Mouse (Mus musculus) megakaryocyte, embryonic 14.5 days (primary cell): ENCODE results near the gene Gm9918. TPM values are rescaled to one million over a fixed set of nuclear protein-coding genes. Genes with fewer than 3 reads are reported as not detected.

Experiments
- H3K27me3 ChIP-seq: replicated peaks from 2 replicates; pipeline ENCODE3; 2012; ENCODE audit warnings: inconsistent platforms
- H3K36me3 ChIP-seq: replicated peaks from 2 replicates; pipeline ENCODE3; 2012; ENCODE audit warnings: low read length, inconsistent platforms, mixed read lengths
- H3K4me1 ChIP-seq: 2 replicates; pipeline ENCODE4 v1.6.1; 2012; ENCODE audit warnings: inconsistent platforms
- H3K4me3 ChIP-seq: replicated peaks from 2 replicates; pipeline ENCODE3; 2012; ENCODE audit warnings: moderate library complexity, mild to moderate bottlenecking, inconsistent platforms
- H3K9me3 ChIP-seq: 2 replicates; pipeline ENCODE4 v1.6.1; 2012; ENCODE audit warnings: inconsistent platforms
- FLI1 ChIP-seq: IDR thresholded peaks from 2 replicates; pipeline ENCODE4 v1.6.1; 2012; ENCODE audit warnings: low read length, inconsistent platforms, mixed read lengths
- GATA1 ChIP-seq: IDR thresholded peaks from 3 replicates; pipeline ENCODE4 v1.6.1; 2012; ENCODE audit warnings: mixed read lengths, low read length, inconsistent platforms, borderline replicate concordance
- polyA plus RNA-seq: library from polyadenylated mRNA; stranded (reverse); fragments of >175 nt; gene quantifications from 2 replicates; pipeline ENCODE4 v1.2.3, GENCODE M21; 2012; ENCODE audit warnings: low replicate concordance; ENCODE audit not compliant: insufficient read depth

Gm9918 gene
- polyA plus RNA-seq, 1 experiment = not detected

- H3K9me3 ChIP-seq = no peaks in the 10 kb centered on the region
- H3K4me1 ChIP-seq = peaks cover 79% of the 10 kb centered on the region
- TF ChIP-seq GATA1 (no peak), FLI1 (no peak)
- no peak overlapping the region for H3K4me3 ChIP-seq
- H3K27me3 ChIP-seq = peaks cover 10% of the 10 kb centered on the region
- peaks cover 59% of the 10 kb centered on the region for H3K36me3 ChIP-seq
Observed at GRCm38 (mm10) chr15:102235371-102236027, 34.9 kb upstream of the Gm9918 start.

DNA sequence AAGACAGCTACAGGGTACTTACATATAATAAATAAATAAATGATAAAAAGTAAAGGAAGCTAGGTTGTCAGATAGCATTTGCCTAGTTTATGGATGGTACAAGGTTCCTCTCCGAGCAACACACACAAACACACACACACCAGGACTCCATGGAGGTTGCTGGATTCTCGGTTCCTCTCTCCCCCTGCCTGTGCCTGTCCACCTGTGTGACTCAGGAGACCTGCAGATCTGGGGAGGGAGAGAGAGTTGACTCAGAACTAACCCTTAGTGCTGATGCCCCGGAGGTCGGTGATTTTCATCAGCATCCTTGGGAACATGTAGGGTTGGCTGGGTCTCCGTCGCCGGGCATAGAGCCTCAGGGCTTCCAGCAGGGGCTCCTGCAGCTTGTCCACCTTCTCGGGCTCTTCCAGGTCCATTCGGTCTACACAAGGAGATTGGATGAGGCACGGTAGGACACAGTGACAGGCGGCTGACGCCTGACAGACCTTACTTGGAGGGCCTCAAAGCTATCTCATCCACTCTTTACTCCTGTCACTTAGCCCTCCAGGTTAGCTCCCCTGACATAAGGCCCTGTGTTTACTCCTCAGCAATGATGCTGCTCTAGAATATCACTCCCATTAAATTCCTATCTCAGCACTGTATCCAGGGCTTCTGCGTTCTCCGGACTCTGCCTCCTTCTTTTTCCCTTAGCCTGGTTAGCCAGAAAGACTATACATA, 31.7 kb upstream of the Gm9918 start:
- peaks cover 79% of the 10 kb centered on the region for H3K4me1 ChIP-seq

DNA sequence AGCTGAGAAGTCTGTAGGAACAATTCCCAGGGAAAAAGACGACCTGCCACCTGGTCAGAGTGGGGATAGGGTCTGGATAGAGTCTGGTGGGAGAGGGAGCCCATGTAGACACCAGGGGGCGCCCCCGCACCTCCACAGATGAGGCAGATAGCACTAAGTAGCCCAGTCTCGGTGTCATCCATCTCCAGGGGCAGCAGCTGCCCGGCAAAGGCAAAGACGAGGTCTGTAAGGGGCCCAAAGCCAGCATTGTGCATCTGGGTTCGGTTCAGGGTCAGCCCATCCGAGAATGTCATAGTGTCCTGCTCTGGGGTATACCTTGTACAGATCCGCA, 31.1 kb upstream of the Gm9918 start:
- Histone ChIP-seq H3K4me3 (peak overlapping the region; percentile 14), H3K9me3 (no peaks in the 10 kb centered on the region), H3K36me3 (peaks cover 78% of the 10 kb centered on the region), H3K27me3 (no peaks in the 10 kb centered on the region), H3K4me1 (peaks cover 79% of the 10 kb centered on the region)
- no peak for TF ChIP-seq FLI1
- TF ChIP-seq GATA1 = peak; percentile 63; the same call in 1 of the 3 replicates

More for the DNA sequence above, 31.7 kb upstream of the Gm9918 start:
- TF ChIP-seq GATA1 = no peak
- no peak for TF ChIP-seq FLI1
- no peak overlapping the region for H3K4me3 ChIP-seq
- H3K36me3 ChIP-seq = peaks cover 79% of the 10 kb centered on the region
- H3K27me3 ChIP-seq = no peaks in the 10 kb centered on the region
- no peaks in the 10 kb centered on the region for H3K9me3 ChIP-seq

DNA sequence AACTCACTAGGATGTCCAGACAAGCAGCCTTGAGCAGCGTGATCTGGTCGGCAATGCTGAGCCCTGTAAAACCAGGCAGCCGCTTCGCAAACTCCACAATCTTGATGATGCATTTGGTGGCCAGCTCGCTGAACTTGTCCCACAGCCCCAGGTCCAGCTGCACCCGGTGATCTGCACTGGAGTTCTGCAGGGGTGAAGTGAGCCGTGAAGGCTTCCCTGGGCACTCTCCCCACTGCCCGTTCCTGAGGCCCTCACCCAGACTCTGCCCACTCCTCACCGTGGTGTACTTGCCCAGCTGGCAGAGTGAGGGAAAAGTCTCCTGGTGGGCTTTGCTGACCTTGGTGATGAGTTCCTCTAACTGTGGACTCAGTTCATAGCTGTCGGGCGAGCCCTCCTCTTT, 30.5 kb upstream of the Gm9918 start:
- H3K9me3 ChIP-seq = no peaks in the 10 kb centered on the region
- peaks cover 72% of the 10 kb centered on the region for H3K36me3 ChIP-seq
- H3K4me1 ChIP-seq = peaks cover 79% of the 10 kb centered on the region
- TF ChIP-seq GATA1 (no peak), FLI1 (no peak)
- H3K4me3 ChIP-seq = no peak overlapping the region
- H3K27me3 ChIP-seq = no peaks in the 10 kb centered on the region

DNA sequence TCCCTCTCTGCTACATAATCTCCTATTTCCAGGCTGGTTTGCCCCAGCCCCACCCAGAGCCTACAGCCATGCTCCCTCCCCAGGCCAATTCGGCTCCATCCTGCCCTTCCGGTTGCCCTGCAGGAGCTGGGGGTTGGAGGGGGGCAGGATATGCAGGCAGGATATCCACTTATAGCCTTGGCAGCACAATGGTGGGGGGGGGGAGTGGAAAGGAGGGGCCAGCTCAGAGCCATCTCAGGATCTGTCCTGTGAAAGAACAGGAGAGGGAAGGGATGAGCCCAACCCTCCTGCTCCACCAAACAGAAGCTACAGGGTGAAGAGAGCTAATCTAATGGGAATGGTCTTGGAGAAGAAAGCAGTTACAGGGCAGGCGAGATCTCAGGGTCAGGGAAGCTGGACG, 29.8 kb upstream of the Gm9918 start:
- peak overlapping the region; percentile 64 for H3K4me3 ChIP-seq
- peaks cover 64% of the 10 kb centered on the region for H3K36me3 ChIP-seq
- no peaks in the 10 kb centered on the region for H3K9me3 ChIP-seq
- no peaks in the 10 kb centered on the region for H3K27me3 ChIP-seq
- TF ChIP-seq FLI1 (no peak), GATA1 (no peak)
- H3K4me1 ChIP-seq = peaks cover 79% of the 10 kb centered on the region

DNA sequence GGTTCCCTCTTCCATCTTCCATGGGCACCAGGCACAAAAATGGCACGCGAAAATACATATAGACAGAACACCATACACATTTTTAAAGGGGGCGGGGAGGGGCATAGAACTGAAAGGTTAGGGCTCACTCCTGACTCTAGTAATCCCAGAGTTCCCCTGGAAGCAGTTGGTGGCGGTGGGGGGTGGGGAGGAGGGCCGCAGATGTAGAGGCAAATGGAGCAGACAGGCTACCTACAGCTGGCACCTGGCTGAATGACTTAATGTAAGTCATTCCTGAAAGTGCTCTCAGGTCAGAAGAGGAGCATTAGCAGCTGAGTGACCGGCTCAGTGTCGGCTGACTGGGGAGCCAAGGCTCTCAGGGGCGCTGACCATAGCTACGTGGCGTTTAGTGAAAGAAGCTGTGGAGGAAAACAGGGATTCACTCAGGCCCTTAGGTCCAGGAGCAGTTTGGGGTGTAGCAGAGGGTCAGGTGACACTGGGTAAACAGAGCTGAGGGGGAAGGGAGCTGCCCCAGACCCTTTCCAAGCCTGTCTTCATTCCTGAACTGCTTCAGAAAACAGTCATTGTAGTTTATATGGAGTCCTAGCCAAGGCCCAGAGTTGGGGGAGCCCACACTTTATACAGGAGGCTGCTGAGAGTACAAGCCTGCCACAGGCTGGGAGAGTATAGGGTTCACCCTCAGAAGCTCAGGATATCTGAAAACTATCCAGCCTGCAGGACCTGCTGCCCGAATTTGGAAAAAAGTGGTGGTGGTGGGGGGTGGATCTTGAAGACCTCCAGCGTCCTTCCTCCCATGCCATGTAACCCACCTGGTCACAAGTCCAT, 27.7 kb upstream of the Gm9918 start:
- H3K4me1 ChIP-seq = peaks cover 88% of the 10 kb centered on the region
- no peaks in the 10 kb centered on the region for H3K27me3 ChIP-seq
- no peak for TF ChIP-seq FLI1
- no peak for TF ChIP-seq GATA1
- H3K9me3 ChIP-seq = no peaks in the 10 kb centered on the region
- H3K36me3 ChIP-seq = peaks cover 47% of the 10 kb centered on the region
- H3K4me3 ChIP-seq = peak overlapping the region; percentile 95

DNA sequence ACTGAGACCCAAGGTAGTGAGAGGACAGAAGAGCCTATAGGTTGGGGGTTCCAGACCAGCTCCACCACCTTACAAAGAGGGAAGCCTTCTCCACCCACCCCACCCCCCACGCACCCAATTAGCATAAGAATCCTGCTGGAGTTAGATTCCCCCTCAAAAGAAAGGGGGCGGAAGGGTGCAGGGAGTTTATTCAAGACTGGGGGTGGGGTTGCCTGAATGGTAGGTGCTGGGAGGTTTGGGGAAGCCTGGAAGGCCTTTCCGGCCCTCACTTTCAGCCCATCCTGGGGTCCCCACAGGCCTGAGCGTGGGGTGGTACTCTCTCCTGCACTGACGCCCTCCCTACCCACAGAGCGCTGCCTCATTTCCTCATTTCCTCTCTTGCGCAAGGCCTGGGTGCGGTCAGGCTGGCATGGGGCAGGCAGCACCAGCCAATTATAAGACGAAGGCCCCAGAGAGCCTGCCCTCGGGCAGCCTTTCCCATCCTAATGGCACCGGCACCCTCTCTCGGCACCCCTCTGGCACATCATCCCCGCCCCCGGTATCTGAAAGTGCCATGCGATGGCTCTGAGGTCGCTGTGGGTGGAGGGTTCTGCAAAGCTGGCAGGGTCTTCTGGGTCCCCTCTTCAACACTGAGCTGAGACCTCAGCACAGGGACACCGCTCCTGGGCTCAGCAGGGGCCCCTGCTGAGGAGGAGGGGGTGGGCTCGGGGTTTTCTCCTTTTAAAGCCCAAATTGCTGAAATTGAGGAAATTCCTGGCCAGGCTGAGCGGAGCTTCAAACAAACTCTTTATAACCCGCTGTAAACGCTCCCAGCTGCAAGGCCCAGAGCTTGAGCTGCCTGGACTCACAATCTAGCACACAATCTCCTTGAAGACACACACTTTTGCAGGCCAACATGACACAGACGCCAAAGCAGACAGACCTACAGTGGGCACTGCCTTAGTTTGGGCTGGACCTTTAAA, 26.9 kb upstream of the Gm9918 start:
- no peaks in the 10 kb centered on the region for H3K9me3 ChIP-seq
- H3K4me1 ChIP-seq = peaks cover 95% of the 10 kb centered on the region
- H3K4me3 ChIP-seq = peak overlapping the region; percentile 95
- TF ChIP-seq FLI1 (no peak), GATA1 (no peak)
- H3K36me3 ChIP-seq = peaks cover 38% of the 10 kb centered on the region
- peaks cover 4% of the 10 kb centered on the region for H3K27me3 ChIP-seq

GRCm38 (mm10) chr15:102244306-102245191, 25.8 kb upstream of the Gm9918 start:
- H3K27me3 ChIP-seq = peaks cover 12% of the 10 kb centered on the region
- no peak for TF ChIP-seq FLI1
- TF ChIP-seq GATA1 = no peak
- H3K4me3 ChIP-seq = peak overlapping the region; percentile 95
- H3K36me3 ChIP-seq = peaks cover 28% of the 10 kb centered on the region
- H3K4me1 ChIP-seq = peaks cover 92% of the 10 kb centered on the region
- H3K9me3 ChIP-seq = no peaks in the 10 kb centered on the region
